Mouse (Mus musculus) C2C12 (cell line): ENCODE measurements at regions not wholly inside any gene's neighbourhood (a gene's known extent, or its start where the extent isn't known, plus 50 kb on each side); places are given as distances from the start of the nearest gene placed in this dataset.

ENCODE experiments used
- CEBPB ChIP-seq: IDR thresholded peaks from one replicate; pipeline ENCODE4 v1.6.1; 2011; ENCODE audit warnings: low read depth, mild to moderate bottlenecking, control low read depth, moderate library complexity
- CTCF ChIP-seq: IDR thresholded peaks from one replicate; pipeline ENCODE4 v1.5.1; 2011; ENCODE audit not compliant: control insufficient read depth, insufficient read depth, insufficient read length
- FOSL1 ChIP-seq: IDR thresholded peaks from one replicate; pipeline ENCODE4 v1.8.0; 2011; ENCODE audit warnings: mild to moderate bottlenecking, low read length; ENCODE audit not compliant: poor library complexity, insufficient read depth, severe bottlenecking
- MAX ChIP-seq: IDR thresholded peaks from one replicate; pipeline ENCODE4 v1.6.1; 2011; ENCODE audit warnings: mild to moderate bottlenecking, control low read depth
- MYOD1 ChIP-seq: IDR thresholded peaks from one replicate; pipeline ENCODE4 v1.6.1; 2011; ENCODE audit warnings: low read depth; ENCODE audit not compliant: control insufficient read depth, insufficient read length
- USF1 ChIP-seq: IDR thresholded peaks from one replicate; pipeline ENCODE4 v1.6.1; 2011; ENCODE audit warnings: low read depth, mild to moderate bottlenecking, control low read depth, moderate library complexity

- TF ChIP-seq CEBPB: no peak
- TF ChIP-seq CTCF: no peak
- TF ChIP-seq MAX: no peak
- TF ChIP-seq FOSL1: no peak
- no peak for TF ChIP-seq USF1
- no peak for TF ChIP-seq MYOD1
Measured at GRCm38 (mm10) chr6:135584782-135585181, 222.4 kb downstream of the Emp1 start.
